Comparison of ENCODE assay signal across 8 mouse cellular contexts in the genomic region with DNA sequence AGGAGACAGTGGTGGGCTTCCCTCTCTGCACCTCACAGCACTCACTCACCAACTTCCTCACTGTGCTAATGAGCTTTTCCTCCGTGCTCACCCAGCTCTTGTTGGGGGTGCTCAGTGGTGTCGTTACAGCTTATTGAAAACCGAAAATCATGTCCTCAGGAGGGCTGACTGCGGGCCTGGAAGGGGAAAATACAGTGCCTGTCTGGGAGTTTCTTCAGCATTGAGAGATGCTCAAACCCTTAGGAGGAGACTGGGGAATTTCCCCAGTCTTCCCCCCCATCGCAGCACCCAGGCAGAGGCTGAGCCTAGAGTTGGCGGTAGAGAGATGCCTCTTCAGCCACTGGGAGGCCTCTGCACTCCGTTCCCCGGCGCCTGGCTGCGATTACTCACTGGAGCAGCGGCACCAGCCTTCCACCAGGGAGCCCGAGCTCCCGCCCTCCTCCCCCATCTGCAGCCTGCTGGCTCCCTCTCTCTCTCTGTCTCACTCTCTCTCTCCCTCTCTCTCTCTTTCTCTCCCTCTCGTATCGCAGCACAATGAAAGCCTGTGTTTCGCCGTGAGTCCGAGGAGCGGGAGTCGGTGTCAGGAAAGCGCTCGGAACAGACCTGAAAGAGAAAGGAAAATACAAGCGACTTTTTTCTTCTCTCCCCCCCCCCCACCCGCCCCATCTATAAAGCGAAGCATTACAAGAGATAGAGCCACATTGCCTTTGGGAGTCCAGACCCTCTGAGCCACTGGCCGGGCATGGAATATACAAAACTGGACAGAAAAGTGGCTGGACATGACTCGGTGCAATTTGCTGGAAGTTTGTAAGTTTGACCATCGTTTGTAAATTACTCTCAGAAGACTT. TPM values are rescaled to one million over a fixed set of nuclear protein-coding genes. Genes with fewer than 3 reads are reported as not detected.
DNase-seq lines count a peak whose midpoint lies in the region; TF ChIP-seq lines count a peak whose summit lies in the region.

No protein-coding gene starts in this region.

- peaks cover 5% of the 10 kb centered on the region for H3K27me3 ChIP-seq in megakaryocyte, embryonic 14.5 days (replicated peaks)

- peaks cover 7% of the 10 kb centered on the region for H3K36me3 ChIP-seq in megakaryocyte, embryonic 14.5 days (replicated peaks; ENCODE audit: low read length)

- H3K27ac ChIP-seq in cortical plate, adult 2 months (ENCODE audit: insufficient read depth, low read length): peak overlapping the region; percentile 80; the same call in 1 of the 2 replicates

- H3K4me1 ChIP-seq in cortical plate, adult 2 months (ENCODE audit: control insufficient read depth, insufficient read depth, low read length): peaks cover 3% of the 10 kb centered on the region; the same call in 1 of the 2 replicates
- peaks cover 45% of the 10 kb centered on the region for H3K4me1 ChIP-seq in megakaryocyte, embryonic 14.5 days

- peak; percentile 91 for DNase-seq in adipocyte (ENCODE audit: low spot score)
- DNase-seq in gastrocnemius, adult 8-10 months (ENCODE audit: low spot score in 2 of 2): peak; percentile 82 to 83
- peak; percentile 92 for DNase-seq in induced T-regulatory cell, adult 2 months (ENCODE audit: low read depth)
- peak; percentile 68 to 90 for DNase-seq in left cerebral cortex, adult 9 months (ENCODE audit: low spot score in 2 of 2)
- peak; percentile 84 to 86 for DNase-seq in right cerebral cortex, adult 2 months (ENCODE audit: low spot score in 2 of 2)
- peak; percentile 62 for DNase-seq in urinary bladder, postnatal 10 days (ENCODE audit: low spot score)

- 0 out of 2 replicates have a peak, but pooled peaks have one; percentile 33 for TF ChIP-seq POLR2A in cortical plate, adult 2 months (IDR thresholded peaks at IDR 0.05; ENCODE audit: extremely low read depth, insufficient read depth, low read length)

- H3K9me3 ChIP-seq in megakaryocyte, embryonic 14.5 days: no peaks in the 10 kb centered on the region

- peak; percentile 36; the same call in 1 of the 2 replicates for TF ChIP-seq CTCF in cortical plate, adult 2 months (IDR thresholded peaks at IDR 0.05; ENCODE audit: extremely low read depth, insufficient read depth, low read length)

- peak overlapping the region; percentile 49 for H3K4me3 ChIP-seq in cortical plate, adult 2 months (ENCODE audit: insufficient read depth, low read length)
- peak overlapping the region; percentile 94 for H3K4me3 ChIP-seq in megakaryocyte, embryonic 14.5 days (replicated peaks)

RNA-seq across cellular contexts. Expression of gene Maml2, which starts 1.3 kb away (rescaled TPM):
- 5.5 and 6.6 TPM in 2 replicates for polyA plus RNA-seq in cortical plate, adult 2 months (2012; rRNA removed)
- 1 to 10 TPM; 1.5 to 3.0 (median 2.2) TPM for total RNA-seq in gastrocnemius, adult 8-10 months (2022)
- 0.09 TPM in 1 of 2 replicates, not detected in the other for polyA plus RNA-seq in megakaryocyte, embryonic 14.5 days (2012; ENCODE audit: insufficient read depth, low replicate concordance)

RNA-seq across cellular contexts. Expression of gene Ccdc82, which starts 49.7 kb away (rescaled TPM):
- 17.4 and 18.2 TPM in 2 replicates for polyA plus RNA-seq in cortical plate, adult 2 months (2012; rRNA removed)
- 1 to 10 TPM; 3.2 to 4.8 (median 4.5) TPM for total RNA-seq in gastrocnemius, adult 8-10 months (2022)
- polyA plus RNA-seq in megakaryocyte, embryonic 14.5 days (2012; ENCODE audit: insufficient read depth, low replicate concordance): 0.70 and 0.71 TPM in 2 replicates

RNA-seq across cellular contexts. Expression of gene Jrkl, which starts 50.9 kb away (rescaled TPM):
- polyA plus RNA-seq in cortical plate, adult 2 months (2012; rRNA removed): 4.7 and 5.0 TPM in 2 replicates
- 1 to 10 TPM; 2.5 to 3.2 (median 2.7) TPM for total RNA-seq in gastrocnemius, adult 8-10 months (2022)
- polyA plus RNA-seq in megakaryocyte, embryonic 14.5 days (2012; ENCODE audit: insufficient read depth, low replicate concordance): not detected in 2 replicates

Comparison
In these comparisons a context has a peak if more than half of its experiments do, and no peak if none do; other contexts are left out.
1. Peak in every context shown above with its lines: DNase-seq, H3K4me3 ChIP-seq and H3K27ac ChIP-seq.
2. RNA of gene Ccdc82, which starts 49.7 kb away (polyA plus RNA-seq): 17.4 to 18.2 TPM in cortical plate, adult 2 months; 0.70 to 0.71 TPM in megakaryocyte, embryonic 14.5 days; every median in the first group is over 10 times any median in the second.